Mouse (Mus musculus) heart, adult 2 months (tissue): Measurements from ENCODE around the gene Mmp25.

ENCODE experiments used
- CTCF ChIP-seq: fragments of 200-600 bp; IDR thresholded peaks from 2 replicates; pipeline ENCODE4 v1.8.1; 2022; ENCODE audit warnings: antibody characterized with exemption, mild to moderate bottlenecking, moderate library complexity
- EP300 ChIP-seq: fragments of 200-500 bp; IDR thresholded peaks from 2 replicates; pipeline ENCODE4 v1.6.1; 2011; ENCODE audit warnings: low read depth, low read length, control low read depth; ENCODE audit not compliant: insufficient read depth
- POLR2A ChIP-seq: fragments of 200-500 bp; IDR thresholded peaks from 2 replicates; pipeline ENCODE4 v1.6.1; 2011; ENCODE audit warnings: mild to moderate bottlenecking, low read depth, low read length, control low read depth; ENCODE audit not compliant: insufficient read depth

GRCm38 (mm10) chr17:23675564-23676281, 30.6 kb upstream of the Mmp25 start:
- peak; percentile 45 for TF ChIP-seq CTCF
- TF ChIP-seq POLR2A: no peak
- no peak for TF ChIP-seq EP300
